Mouse (Mus musculus): ENCODE measurements around the gene Rnf38. TPM values are rescaled to one million over a fixed set of nuclear protein-coding genes. Genes with fewer than 3 reads are reported as not detected.

Rnf38 gene
- polyA plus RNA-seq, 1 experiment from 2014 or later = 36.6 TPM

DNA sequence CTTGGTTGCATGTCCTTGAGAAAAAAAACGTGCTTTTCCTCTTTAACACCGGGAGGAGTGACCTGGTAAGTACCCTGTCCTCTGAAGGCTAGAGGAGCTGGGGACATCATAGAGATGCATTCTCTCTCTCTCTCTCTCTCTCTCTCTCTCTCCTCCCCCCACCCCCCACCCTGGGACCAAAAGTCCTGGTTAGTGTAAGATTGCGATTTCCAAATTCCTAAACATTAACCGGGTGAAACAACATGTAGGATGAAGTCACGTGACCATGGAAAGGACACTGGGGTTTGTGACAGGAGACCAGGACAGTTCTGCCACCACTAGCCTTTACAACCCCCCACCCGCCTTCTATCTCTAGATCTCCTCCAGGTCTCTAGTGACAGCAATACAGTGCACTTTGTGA is 19.6 kb upstream of the Rnf38 start:
- DNase-seq (ENCODE audit: low spot score) (no peak), ATAC-seq (ENCODE audit: insufficient number of reproducible peaks, low FRiP score, low TSS enrichment, low read depth) (no peak)
- H3K27ac ChIP-seq (replicated peaks; ENCODE audit: low read depth, low read length) = no peak overlapping the region
- no peak overlapping the region for H3K9ac ChIP-seq (ENCODE audit: low read length)
- H3K9me3 ChIP-seq (ENCODE audit: control insufficient read depth, low read length) = no peaks in the 10 kb centered on the region
- peaks cover 2% of the 10 kb centered on the region; the same call in 1 of the 2 replicates for H3K27me3 ChIP-seq (ENCODE audit: control insufficient read depth, insufficient read depth, low read length)
- no peak overlapping the region for H3K4me3 ChIP-seq (ENCODE audit: low read depth, low read length)
- H3K4me2 ChIP-seq (ENCODE audit: low read depth, severe bottlenecking) = no peak overlapping the region
- H3K36me3 ChIP-seq (ENCODE audit: control insufficient read depth, insufficient read depth, low read length) = no peaks in the 10 kb centered on the region
- no peaks in the 10 kb centered on the region for H3K4me1 ChIP-seq (ENCODE audit: control insufficient read depth, insufficient read depth, low read length)
- WGBS = 7% methylated on average over 6 of the region's 6 CpGs

DNA sequence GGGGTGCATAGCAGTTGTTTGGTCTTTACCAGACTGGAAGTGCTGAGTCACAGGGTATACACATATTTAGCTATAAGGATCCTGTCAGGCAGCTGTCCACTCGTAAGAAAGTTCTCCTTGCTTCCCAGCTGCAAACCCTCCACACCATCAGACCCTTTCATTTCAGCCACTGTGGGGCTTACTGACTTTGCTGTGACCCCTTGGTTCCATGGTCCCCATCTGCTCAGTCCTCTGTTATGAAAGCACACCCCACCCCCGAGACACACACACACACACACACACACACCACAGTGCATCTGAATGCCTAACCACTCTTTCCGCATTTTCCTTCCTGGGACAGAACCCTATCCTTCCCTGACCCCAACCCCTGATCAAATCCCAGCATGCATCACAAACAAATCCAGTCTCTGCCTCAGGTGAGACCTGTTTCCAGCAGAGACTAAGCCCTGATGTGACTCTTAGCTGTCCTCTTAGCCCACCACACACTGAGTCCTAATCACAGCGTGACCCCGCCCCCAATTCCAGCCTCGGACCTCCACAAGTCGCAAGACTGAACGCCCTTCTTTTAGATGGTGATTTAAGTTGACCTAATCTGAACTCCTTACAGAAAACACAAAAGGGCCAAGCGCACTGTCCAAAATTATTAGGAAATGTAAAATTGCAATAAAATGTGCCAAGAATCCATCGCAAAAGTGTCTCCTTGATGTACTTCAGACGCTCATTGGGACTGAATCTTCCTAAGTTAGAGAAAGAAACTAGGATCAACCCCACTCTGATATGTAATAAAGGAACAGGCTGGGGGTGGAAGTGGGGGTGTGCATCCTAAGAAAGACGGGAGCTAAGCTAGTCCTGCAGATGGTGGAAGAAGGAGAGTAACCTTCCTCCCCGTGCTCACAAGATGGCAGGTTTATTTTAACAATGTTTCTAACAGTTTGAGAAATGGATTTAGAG is 18.7 kb upstream of the Rnf38 start:
- WGBS = 11% methylated on average over 13 of the region's 13 CpGs
- H3K36me3 ChIP-seq (ENCODE audit: control insufficient read depth, insufficient read depth, low read length) = no peaks in the 10 kb centered on the region
- no peak overlapping the region for H3K27ac ChIP-seq (replicated peaks; ENCODE audit: low read depth, low read length)
- H3K9me3 ChIP-seq (ENCODE audit: control insufficient read depth, low read length) = no peaks in the 10 kb centered on the region
- H3K9ac ChIP-seq (ENCODE audit: low read length) = no peak overlapping the region
- no peak overlapping the region for H3K4me2 ChIP-seq (ENCODE audit: low read depth, severe bottlenecking)
- H3K4me3 ChIP-seq (ENCODE audit: low read depth, low read length) = no peak overlapping the region
- no peak for ATAC-seq (ENCODE audit: insufficient number of reproducible peaks, low FRiP score, low TSS enrichment, low read depth)
- no peak for DNase-seq (ENCODE audit: low spot score)
- H3K27me3 ChIP-seq (ENCODE audit: control insufficient read depth, insufficient read depth, low read length) = peaks cover 2% of the 10 kb centered on the region; the same call in 1 of the 2 replicates
- peaks cover 3% of the 10 kb centered on the region; the same call in 1 of the 2 replicates for H3K4me1 ChIP-seq (ENCODE audit: control insufficient read depth, insufficient read depth, low read length)

DNA sequence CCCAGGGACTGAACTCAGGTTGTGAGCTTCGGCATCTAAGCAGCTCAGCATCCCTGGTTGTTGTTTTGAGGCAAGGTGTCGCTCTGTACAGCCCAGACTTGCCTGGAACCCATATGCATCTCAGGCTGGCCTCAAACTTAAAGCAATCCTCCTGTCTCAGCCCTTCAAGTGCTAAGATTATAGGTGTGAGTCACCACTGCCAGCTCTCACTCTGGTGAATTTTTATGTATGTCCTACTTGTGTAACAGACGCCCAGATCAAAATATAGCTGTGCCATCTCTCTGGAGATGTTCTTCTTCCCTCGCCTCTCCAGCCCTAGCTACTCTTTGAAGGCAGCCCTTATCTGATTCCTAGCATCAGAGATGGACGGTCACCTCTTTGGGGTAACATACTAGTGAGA is 17.9 kb upstream of the Rnf38 start:
- no peak overlapping the region for H3K9ac ChIP-seq (ENCODE audit: low read length)
- ATAC-seq (ENCODE audit: insufficient number of reproducible peaks, low FRiP score, low TSS enrichment, low read depth) (no peak), DNase-seq (ENCODE audit: low spot score) (no peak)
- no peak overlapping the region for H3K27ac ChIP-seq (replicated peaks; ENCODE audit: low read depth, low read length)
- H3K9me3 ChIP-seq (ENCODE audit: control insufficient read depth, low read length) = no peaks in the 10 kb centered on the region
- 70% methylated on average over 5 of the region's 5 CpGs for WGBS
- H3K36me3 ChIP-seq (ENCODE audit: control insufficient read depth, insufficient read depth, low read length) = no peaks in the 10 kb centered on the region
- no peak overlapping the region for H3K4me3 ChIP-seq (ENCODE audit: low read depth, low read length)
- H3K27me3 ChIP-seq (ENCODE audit: control insufficient read depth, insufficient read depth, low read length) = peaks cover 2% of the 10 kb centered on the region; the same call in 1 of the 2 replicates
- H3K4me1 ChIP-seq (ENCODE audit: control insufficient read depth, insufficient read depth, low read length) = peaks cover 3% of the 10 kb centered on the region; the same call in 1 of the 2 replicates
- no peak overlapping the region for H3K4me2 ChIP-seq (ENCODE audit: low read depth, severe bottlenecking)

DNA sequence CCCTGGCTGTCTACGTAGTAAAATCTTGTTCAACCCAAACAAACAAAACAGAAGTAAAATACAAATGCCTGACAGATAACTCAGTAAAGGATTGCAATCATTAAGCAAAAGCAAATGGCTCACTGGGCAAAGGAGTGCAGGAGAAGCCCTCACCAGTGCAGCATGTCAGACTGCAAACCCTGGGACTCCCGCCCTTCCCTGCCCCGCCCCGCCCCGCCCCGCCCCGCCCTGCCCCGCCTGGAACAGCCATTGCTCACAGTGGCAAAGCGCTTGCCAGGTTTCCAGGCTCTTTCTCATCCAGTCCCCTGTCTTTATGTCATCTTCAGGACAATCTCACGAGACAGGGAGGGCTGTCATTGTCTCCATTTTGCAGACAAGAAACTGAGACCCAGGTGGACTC is 16.1 kb upstream of the Rnf38 start:
- Histone ChIP-seq H3K4me3 (ENCODE audit: low read depth, low read length) (no peak overlapping the region), H3K9ac (ENCODE audit: low read length) (no peak overlapping the region), H3K4me2 (ENCODE audit: low read depth, severe bottlenecking) (no peak overlapping the region), H3K36me3 (ENCODE audit: control insufficient read depth, insufficient read depth, low read length) (no peaks in the 10 kb centered on the region), H3K4me1 (ENCODE audit: control insufficient read depth, insufficient read depth, low read length) (peaks cover 3% of the 10 kb centered on the region; the same call in 1 of the 2 replicates), H3K27me3 (ENCODE audit: control insufficient read depth, insufficient read depth, low read length) (peaks cover 2% of the 10 kb centered on the region; the same call in 1 of the 2 replicates), H3K27ac (replicated peaks; ENCODE audit: low read depth, low read length) (no peak overlapping the region), H3K9me3 (ENCODE audit: control insufficient read depth, low read length) (no peaks in the 10 kb centered on the region)
- DNase-seq (ENCODE audit: low spot score) = no peak
- ATAC-seq (ENCODE audit: insufficient number of reproducible peaks, low FRiP score, low TSS enrichment, low read depth) = no peak
- WGBS = 2% methylated on average over 10 of the region's 10 CpGs

DNA sequence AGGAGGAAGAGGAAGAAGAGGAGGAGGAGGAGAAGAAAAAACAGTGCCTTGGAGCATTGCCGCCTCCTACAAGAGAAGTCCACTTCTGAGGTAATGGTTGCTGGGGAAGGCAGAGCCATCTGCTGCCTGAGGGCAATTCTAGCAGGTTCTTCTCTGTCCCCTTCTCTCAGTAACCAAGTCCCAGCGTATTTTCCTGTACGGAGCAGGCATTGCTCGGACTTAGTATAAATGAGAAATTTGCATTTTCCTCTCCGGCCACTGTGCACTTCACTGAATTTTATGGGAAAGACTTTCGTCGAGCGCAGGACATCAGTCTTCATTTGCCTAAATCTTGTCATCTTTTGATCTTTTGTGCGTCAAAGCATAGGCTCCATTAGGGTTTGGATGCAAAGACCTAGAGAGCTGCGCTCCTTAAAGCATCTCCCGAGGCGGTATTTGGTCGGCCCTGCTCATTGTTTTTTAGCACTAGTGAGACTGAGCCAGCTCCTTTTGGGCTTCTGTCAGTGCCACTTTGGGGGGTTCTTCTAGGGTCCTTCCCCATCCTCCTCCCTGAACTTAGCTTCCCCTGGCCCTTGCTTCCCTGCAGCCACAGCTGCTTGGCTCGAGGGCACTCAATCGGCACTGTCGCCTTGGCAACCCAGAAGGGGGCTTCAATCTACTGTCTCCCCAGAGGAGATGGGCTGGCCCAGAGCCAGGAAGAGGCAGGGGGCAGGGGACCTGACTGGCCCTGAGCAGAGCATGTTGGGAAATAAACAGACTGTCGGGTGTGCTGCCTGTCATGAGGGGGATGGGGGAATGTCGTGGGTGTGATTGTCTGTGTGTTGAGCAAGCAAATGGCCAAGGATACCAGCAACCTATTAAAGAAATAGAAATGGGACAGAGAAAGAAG is 13.7 kb upstream of the Rnf38 start:
- Histone ChIP-seq H3K4me3 (ENCODE audit: low read depth, low read length) (no peak overlapping the region), H3K27ac (replicated peaks; ENCODE audit: low read depth, low read length) (no peak overlapping the region)
- ATAC-seq (ENCODE audit: insufficient number of reproducible peaks, low FRiP score, low TSS enrichment, low read depth) = no peak

DNA sequence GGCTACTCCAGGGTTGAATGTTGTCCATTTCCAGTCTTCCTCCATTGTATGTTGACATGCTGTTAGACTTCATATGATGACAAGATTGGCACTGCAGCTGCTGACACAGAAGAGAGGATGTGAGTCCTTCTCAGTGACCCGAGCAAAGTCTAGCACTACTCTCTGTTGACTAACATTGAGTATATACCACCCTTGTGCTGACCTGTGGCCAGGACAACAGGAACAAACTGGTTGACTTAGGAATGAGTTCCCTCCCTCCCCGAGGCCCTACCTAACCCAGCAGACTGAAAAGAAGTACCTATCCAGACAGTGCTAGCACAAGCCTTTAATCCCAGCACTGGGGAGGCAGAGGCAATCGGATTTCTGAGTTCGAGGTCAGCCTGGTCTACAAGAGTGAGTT is 12.7 kb upstream of the Rnf38 start:
- Histone ChIP-seq H3K4me1 (ENCODE audit: control insufficient read depth, insufficient read depth, low read length) (peaks cover 3% of the 10 kb centered on the region; the same call in 1 of the 2 replicates), H3K9me3 (ENCODE audit: control insufficient read depth, low read length) (no peaks in the 10 kb centered on the region), H3K36me3 (ENCODE audit: control insufficient read depth, insufficient read depth, low read length) (no peaks in the 10 kb centered on the region), H3K4me3 (ENCODE audit: low read depth, low read length) (no peak overlapping the region), H3K27ac (replicated peaks; ENCODE audit: low read depth, low read length) (no peak overlapping the region), H3K4me2 (ENCODE audit: low read depth, severe bottlenecking) (no peak overlapping the region), H3K9ac (ENCODE audit: low read length) (no peak overlapping the region), H3K27me3 (ENCODE audit: control insufficient read depth, insufficient read depth, low read length) (peaks cover 2% of the 10 kb centered on the region; the same call in 1 of the 2 replicates)
- 89% methylated on average over 4 of the region's 4 CpGs for WGBS
- DNase-seq (ENCODE audit: low spot score) (no peak), ATAC-seq (ENCODE audit: insufficient number of reproducible peaks, low FRiP score, low TSS enrichment, low read depth) (no peak)

More for the DNA sequence above, 13.7 kb upstream of the Rnf38 start:
- no peak overlapping the region for H3K9ac ChIP-seq (ENCODE audit: low read length)
- no peaks in the 10 kb centered on the region for H3K9me3 ChIP-seq (ENCODE audit: control insufficient read depth, low read length)
- peaks cover 2% of the 10 kb centered on the region; the same call in 1 of the 2 replicates for H3K27me3 ChIP-seq (ENCODE audit: control insufficient read depth, insufficient read depth, low read length)
- H3K36me3 ChIP-seq (ENCODE audit: control insufficient read depth, insufficient read depth, low read length) = no peaks in the 10 kb centered on the region
- WGBS = 12% methylated on average over 18 of the region's 18 CpGs
- H3K4me1 ChIP-seq (ENCODE audit: control insufficient read depth, insufficient read depth, low read length) = peaks cover 3% of the 10 kb centered on the region; the same call in 1 of the 2 replicates
- H3K4me2 ChIP-seq (ENCODE audit: low read depth, severe bottlenecking) = no peak overlapping the region
- DNase-seq (ENCODE audit: low spot score) = peak; percentile 31

DNA sequence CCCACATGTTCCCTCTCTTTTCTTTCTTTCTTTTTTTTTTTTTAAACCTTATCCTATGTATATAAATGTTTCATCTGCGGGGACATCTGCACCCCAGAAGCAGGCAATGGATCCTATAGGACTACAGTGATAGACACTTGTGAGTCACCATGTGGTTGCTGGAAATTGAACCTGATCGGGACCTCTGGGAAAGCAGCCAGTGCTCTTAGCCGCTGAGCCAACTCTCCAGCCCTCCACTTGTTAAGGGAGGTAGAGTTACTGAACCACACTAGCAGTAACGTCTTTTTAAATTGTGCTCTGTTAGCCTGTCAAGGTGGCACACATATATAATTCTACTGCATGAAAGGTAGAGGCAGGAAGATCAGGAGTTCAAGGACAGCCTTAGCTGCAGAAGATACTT is 8.0 kb upstream of the Rnf38 start:
- no peak overlapping the region for H3K4me2 ChIP-seq (ENCODE audit: low read depth, severe bottlenecking)
- H3K4me3 ChIP-seq (ENCODE audit: low read depth, low read length) = no peak overlapping the region
- ATAC-seq (ENCODE audit: insufficient number of reproducible peaks, low FRiP score, low TSS enrichment, low read depth) (no peak), DNase-seq (ENCODE audit: low spot score) (no peak)
- H3K4me1 ChIP-seq (ENCODE audit: control insufficient read depth, insufficient read depth, low read length) = no peaks in the 10 kb centered on the region
- H3K27me3 ChIP-seq (ENCODE audit: control insufficient read depth, insufficient read depth, low read length) = no peaks in the 10 kb centered on the region
- 75% methylated on average over 4 of the region's 4 CpGs for WGBS
- no peak overlapping the region for H3K27ac ChIP-seq (replicated peaks; ENCODE audit: low read depth, low read length)
- no peaks in the 10 kb centered on the region for H3K9me3 ChIP-seq (ENCODE audit: control insufficient read depth, low read length)
- no peaks in the 10 kb centered on the region for H3K36me3 ChIP-seq (ENCODE audit: control insufficient read depth, insufficient read depth, low read length)
- H3K9ac ChIP-seq (ENCODE audit: low read length) = no peak overlapping the region

DNA sequence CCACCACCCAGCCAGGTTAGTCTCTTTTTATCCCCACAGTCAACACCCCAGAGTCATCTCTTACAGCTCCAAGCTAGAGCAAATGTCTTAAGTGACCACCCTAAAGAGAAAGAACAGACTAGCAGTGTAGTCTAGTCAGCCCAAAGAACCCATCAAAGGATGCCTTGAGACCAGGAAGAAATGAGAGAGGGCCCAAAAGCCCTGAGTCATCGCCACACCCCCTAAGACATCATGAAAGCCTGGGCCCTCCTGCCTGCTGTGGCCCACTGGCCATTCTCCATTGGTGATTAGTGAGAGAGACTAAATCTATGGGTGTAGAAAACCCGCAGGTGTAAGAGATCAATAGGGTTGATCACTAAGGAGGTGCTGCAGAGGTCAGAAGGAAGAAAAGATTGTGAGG is 2.4 kb upstream of the Rnf38 start:
- Histone ChIP-seq H3K9me3 (ENCODE audit: control insufficient read depth, low read length) (no peaks in the 10 kb centered on the region), H3K36me3 (ENCODE audit: control insufficient read depth, insufficient read depth, low read length) (no peaks in the 10 kb centered on the region), H3K9ac (ENCODE audit: low read length) (no peak overlapping the region), H3K27me3 (ENCODE audit: control insufficient read depth, insufficient read depth, low read length) (no peaks in the 10 kb centered on the region), H3K4me3 (ENCODE audit: low read depth, low read length) (no peak overlapping the region), H3K4me2 (ENCODE audit: low read depth, severe bottlenecking) (no peak overlapping the region), H3K27ac (replicated peaks; ENCODE audit: low read depth, low read length) (no peak overlapping the region), H3K4me1 (ENCODE audit: control insufficient read depth, insufficient read depth, low read length) (peaks cover 5% of the 10 kb centered on the region; the same call in 1 of the 2 replicates)
- 80% methylated on average over 2 of the region's 2 CpGs for WGBS
- no peak for DNase-seq (ENCODE audit: low spot score)
- no peak for ATAC-seq (ENCODE audit: insufficient number of reproducible peaks, low FRiP score, low TSS enrichment, low read depth)
